Mouse (Mus musculus): ENCODE results near the gene Tnfsf14. TPM values are rescaled to one million over a fixed set of nuclear protein-coding genes. Genes with fewer than 3 reads are reported as not detected.

Gene Tnfsf14
- not detected in 2 replicates for polyA plus RNA-seq (2012)

DNA sequence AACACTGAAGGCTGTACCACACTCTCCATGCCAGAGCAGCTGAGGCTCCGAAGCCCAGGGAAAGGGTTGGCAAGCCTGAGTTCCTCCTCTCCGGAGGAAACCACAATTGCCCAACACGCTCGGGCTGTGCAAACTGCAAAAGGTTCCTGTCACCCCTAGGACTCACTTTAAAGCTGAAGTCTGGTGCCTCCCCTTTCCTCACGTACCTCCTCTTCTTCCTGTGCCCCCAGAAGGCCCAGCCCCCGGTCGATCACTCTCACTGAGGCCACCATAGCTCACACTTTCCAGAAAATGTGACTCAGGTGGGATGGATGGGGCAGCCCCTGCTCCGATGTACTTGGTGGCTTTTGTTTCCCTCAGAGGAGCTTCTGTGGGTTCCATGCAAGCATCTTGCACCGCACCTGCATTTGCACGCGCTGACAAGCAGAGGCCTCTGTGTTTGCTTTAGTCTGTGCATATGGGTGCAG lies at the start of gene Tnfsf14:
Gene Tnfsf14 (minus strand): TSS at position 137 of the 467 bp plus-strand sequence.
- TF ChIP-seq GATA1 (IDR thresholded peaks at IDR 0.05; ENCODE audit: low read length) = no peak

DNA sequence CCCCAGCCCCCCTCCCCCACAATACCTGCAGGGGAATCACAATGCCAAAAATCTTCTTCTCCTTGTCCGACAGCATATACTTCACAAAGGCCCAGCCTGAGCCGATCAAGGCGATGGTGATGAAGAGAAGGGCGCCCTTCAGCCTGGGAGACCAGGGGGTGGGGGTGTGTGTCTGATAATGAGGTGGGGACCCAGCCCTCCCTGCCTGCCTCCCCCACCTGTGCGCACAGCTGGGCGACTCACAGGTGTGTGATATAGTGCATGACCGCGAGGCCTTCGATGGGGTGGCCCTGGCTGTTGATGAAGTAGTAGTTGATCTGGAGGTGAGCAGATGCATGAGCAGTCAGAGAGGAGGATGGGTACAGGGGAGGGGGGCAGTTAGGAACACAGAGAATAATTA lies 43.2 kb upstream of the Tnfsf14 start:
- no peak for TF ChIP-seq GATA1 (IDR thresholded peaks at IDR 0.05; ENCODE audit: low read length)

DNA sequence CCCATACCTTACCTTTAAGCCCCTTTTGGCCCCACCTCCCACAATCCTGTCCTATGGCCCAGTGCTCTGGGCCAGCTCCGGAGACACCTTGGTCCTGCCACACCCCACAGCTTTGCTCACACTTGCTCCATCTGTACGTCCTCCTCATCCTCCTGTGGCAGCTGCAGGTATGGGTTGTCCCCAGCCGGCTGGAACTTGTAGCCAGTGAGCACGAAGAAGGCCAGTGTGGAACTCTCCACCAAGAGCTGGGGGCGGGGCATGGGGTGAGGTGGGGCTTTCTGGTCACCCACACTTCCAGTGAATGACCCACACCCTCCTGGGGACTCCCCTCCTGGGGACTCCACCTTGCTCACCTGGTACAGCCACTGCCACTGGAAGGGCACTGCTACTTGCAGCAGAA lies 41.8 kb upstream of the Tnfsf14 start:
- TF ChIP-seq GATA1 (IDR thresholded peaks at IDR 0.05; ENCODE audit: low read length) = no peak

DNA sequence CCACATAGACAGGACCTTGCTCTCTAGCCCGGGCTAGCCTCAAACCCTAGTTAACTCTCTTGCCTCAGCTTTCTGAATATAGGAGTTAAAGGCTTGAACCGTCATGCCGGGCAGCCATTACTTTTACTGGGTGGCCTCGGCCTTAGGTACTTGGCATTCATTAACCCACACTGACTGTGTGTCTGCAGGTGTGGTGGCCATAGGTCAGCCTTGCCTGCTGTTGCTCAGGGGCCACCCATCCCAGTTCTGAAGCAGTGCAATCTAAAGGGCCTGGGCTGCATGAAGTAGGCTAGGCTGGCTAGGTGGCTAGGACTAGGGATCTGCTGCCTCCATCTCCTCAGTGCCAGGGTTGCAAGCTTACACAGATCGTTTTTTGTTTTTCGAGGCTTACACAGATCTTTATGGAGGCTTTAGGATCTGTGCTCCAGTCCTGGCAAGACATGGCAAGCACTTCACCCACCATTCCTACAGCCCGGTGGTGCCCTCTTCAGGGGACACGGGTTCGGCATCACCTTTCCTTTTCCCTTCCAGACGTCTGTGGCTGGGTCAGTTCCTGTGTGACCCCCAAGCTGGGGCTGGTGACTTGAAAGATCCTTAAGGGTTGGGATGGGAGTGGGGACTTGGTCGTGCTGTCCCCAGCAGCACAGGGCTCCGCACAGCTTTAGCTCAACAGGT lies 40.4 kb upstream of the Tnfsf14 start:
- TF ChIP-seq GATA1 (IDR thresholded peaks at IDR 0.05; ENCODE audit: low read length) = no peak

GRCm38 (mm10) chr17:57233038-57233437 lies 39.1 kb upstream of the Tnfsf14 start:
- no peak for TF ChIP-seq GATA1 (IDR thresholded peaks at IDR 0.05; ENCODE audit: low read length)

GRCm38 (mm10) chr17:57232200-57232599 lies 38.2 kb upstream of the Tnfsf14 start:
- TF ChIP-seq GATA1 (IDR thresholded peaks at IDR 0.05; ENCODE audit: low read length) = no peak

DNA sequence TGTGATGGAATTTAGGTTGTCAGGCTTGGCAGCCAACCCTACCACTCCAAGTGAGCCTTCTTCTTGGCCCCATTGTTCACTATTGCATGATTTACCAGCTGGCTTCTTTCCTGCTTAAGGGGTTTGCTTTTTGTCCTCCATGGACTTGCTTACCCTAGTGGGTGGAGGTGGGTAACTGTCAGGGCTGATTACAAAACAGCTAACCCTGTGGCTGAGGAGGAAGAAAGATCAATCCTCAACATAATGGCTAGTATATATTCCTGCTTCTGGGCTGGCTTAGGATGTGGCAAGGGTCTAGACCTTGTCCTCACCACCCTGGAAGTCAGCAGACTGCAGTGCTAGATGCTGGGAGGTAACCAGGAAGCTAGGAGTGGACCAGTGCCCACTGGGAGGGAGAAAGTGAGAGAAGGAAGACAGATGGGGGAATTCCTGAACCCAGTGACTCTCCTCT lies 37.4 kb upstream of the Tnfsf14 start:
- no peak for TF ChIP-seq GATA1 (IDR thresholded peaks at IDR 0.05; ENCODE audit: low read length)

GRCm38 (mm10) chr17:57230728-57231125 lies 36.8 kb upstream of the Tnfsf14 start:
- TF ChIP-seq GATA1 (IDR thresholded peaks at IDR 0.05; ENCODE audit: low read length) = no peak

DNA sequence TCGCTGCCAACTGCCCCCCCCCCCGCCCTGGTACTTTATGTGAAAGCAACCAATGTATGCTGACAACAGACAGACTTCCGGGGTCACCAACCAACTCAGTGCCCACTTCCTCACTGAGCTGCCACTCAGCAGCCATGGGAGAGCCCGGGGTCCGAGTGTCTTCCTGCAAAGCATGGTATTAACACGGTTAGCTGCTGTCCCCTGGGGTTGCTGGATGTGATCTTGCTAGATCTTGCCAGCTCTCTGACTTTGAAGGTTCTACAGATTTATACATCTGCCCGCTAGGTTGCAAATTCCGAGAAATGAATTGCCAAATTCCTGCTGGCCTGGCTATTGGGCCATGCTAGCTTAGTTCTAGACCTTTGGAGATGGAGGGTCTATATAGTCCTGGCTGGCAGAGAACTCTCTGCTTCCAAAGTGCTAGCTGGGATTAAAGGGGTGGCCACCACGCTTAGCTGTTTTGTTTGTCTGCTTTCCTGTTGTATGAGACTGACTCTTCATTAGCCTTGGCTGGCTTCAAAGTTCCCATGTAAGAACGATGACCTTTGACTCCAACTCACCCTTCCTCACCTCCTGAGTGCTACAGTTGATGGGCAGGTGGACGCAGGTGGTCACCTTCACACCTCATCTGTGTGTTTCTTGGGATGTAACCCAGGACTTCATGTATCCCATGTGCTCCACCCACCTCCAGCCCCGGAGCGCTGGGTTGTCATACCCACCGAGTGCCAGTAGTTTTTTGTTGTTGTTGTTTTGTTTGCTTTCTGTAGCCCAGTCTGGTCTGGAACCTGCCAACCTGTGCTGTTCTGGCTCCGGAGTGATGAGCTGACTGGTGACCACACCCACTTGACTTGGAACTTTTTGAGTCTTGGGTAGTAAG lies 36.1 kb upstream of the Tnfsf14 start:
- TF ChIP-seq GATA1 (IDR thresholded peaks at IDR 0.05; ENCODE audit: low read length) = no peak

DNA sequence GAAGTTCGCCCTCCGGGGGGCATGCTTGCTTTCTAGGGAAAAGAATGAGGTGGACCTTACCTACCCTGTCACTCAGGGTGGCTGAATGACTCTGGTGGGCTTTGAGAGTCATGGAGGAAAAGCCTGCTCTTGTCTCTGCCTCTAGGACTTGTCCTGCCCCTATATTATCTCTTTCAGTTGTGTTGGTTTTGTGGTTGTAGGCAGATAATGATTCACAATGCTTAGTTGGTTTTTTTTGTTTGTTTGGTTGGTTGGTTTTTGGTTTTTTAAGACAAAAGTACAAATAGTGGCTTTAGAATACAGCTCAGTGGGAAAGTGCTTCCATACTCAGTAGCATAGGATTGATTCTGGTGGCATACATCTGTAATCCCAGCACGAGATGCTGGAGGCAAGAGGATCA lies 34.9 kb upstream of the Tnfsf14 start:
- no peak for TF ChIP-seq GATA1 (IDR thresholded peaks at IDR 0.05; ENCODE audit: low read length)

- no peak for TF ChIP-seq GATA1 (IDR thresholded peaks at IDR 0.05; ENCODE audit: low read length)
Observed at GRCm38 (mm10) chr17:57228014-57228413, 34.0 kb upstream of the Tnfsf14 start, which contains the start of gene C3. Gene C3 (minus strand): TSS chr17:57228136.

DNA sequence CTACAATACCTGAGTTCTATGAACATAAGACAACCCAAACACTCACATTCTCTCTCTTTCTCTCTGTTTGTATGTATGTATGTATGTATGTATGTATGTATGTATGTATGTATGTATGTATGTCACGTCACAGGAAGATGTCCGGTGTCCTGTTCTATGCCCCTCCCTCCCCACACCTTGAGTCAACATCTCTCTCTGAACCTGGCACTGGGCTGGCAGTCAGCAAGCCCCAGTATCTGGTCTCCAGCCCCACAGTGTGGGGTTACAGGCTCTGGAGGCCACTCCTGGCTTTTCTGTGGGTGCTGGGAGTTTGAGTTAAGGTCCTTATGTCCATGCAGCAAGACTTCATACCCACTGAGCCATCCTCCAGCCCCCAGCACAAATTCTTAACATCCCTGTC lies 33.5 kb upstream of the Tnfsf14 start:
- no peak for TF ChIP-seq GATA1 (IDR thresholded peaks at IDR 0.05; ENCODE audit: low read length)

DNA sequence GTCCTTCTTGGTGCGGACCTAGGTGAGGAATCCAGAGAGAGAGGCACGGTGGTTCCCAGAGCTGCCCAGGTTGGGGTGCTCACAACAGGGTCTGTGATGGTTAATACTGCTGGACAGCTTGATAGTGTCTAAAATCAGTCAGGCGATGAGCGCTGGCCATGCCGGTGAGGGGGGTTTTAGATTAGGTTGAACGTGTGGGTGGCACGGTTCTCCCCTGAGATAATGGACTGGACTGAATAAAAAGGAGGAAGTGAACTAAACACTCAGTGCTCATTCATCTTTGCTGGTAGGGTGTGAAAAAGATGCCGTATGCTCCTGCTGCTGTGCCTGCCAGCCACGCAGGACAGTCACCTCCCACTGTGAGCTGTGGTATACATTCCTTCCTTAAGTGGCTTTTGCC lies 29.3 kb upstream of the Tnfsf14 start:
- no peak for TF ChIP-seq GATA1 (IDR thresholded peaks at IDR 0.05; ENCODE audit: low read length)

DNA sequence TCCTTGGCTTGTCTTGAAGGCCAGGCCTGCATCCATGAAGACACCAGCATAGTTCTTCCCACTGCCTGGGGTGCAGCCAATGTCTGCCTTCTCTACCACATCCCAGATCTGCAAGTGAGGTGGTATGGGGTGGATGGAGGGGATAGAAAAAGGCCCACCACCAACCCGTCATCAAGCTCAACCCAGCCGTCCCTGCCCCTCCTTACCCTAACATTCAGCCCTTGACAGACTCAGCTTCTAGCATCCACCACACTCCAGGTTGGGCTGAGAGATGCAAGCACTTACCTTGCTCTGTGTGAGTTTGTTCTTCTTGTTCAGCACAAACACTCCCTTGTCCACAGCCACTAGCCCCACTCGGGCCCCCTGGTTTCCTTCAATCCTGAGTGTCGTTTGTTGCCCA lies 27.9 kb upstream of the Tnfsf14 start:
- no peak for TF ChIP-seq GATA1 (IDR thresholded peaks at IDR 0.05; ENCODE audit: low read length)

DNA sequence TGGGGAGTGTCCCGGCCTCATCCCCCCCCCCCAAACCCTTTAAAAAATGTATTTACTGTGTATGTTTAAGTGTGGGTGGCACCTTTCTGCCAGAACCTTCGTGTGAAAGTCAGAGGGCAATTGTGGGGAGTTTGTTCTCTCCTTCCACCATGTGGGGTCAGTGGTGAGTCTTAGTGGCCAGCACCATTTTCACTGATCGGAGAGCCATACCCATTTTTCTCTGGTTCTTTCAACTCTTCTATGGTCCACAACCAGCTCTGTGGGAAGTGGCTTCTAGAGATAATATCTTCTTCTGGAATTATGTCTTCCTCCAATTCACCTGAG lies 25.9 kb upstream of the Tnfsf14 start:
- no peak for TF ChIP-seq GATA1 (IDR thresholded peaks at IDR 0.05; ENCODE audit: low read length)

DNA sequence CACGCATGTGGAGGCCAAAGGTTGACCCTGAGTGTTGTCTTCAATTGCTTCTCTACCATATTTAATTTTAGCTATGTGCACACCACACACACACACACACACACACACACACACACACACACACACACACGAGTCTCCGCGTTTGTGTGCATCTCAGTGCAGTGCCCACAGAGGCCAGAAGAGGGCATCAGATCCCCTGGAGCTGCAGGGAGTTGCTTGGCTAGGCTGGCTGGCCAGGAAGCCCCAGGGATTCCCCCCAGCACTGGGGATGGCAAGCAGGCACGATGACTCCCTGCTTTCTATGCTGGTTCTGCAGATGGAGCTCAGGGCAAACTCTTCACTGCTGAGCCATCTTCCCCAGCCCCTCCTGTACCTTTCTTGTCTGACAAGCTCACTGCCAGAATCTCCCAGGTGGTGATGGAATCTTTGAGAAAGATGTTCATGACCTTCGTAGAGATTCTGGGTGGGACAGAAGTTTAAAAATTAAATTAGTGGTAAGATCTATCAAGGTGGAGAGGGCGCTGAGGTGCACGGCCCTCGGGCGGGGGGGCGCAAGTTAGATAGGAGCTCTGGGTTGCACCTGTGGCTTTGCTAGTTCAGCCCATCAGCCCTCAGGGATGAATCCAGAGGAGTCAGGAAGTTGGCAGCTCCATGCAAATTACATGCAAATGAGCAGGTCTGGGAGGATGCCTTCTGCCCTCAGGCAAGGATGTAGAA lies 25.3 kb upstream of the Tnfsf14 start:
- TF ChIP-seq GATA1 (IDR thresholded peaks at IDR 0.05; ENCODE audit: low read length) = no peak

All from G1E-ER4 (cell line).